In genomic region chr7:110116731-110117291, GRCm38 (mm10) we compare ENCODE assay signal across 10 mouse cellular contexts. TPM values are rescaled to one million over a fixed set of nuclear protein-coding genes. Genes with fewer than 3 reads are reported as not detected.
DNase-seq lines count a peak whose midpoint lies in the region; ATAC-seq and TF ChIP-seq lines count a peak whose summit lies in the region.
"Had no signal": no experiment of that assay in that cellular context is flagged by ENCODE, and none has a peak within 500 bp of the region (broad histone marks: within the 10 kb centered on the region; RNA-seq: fewer than 3 reads in every experiment).

No protein-coding gene starts in this region.

- no peak for TF ChIP-seq CTCF in midbrain, postnatal 0 days (IDR thresholded peaks at IDR 0.05)
- TF ChIP-seq CTCF in small intestine, adult 2 months (IDR thresholded peaks at IDR 0.05; ENCODE audit: extremely low read depth, insufficient read length, insufficient replicate concordance, low read depth, low read length), result no peak

- no peak overlapping the region for H3K4me3 ChIP-seq in midbrain, postnatal 0 days (ENCODE audit: low read depth, low read length)
- H3K4me3 ChIP-seq in midbrain, embryonic 13.5 days (replicated peaks), result no peak overlapping the region
- no peak overlapping the region for H3K4me3 ChIP-seq in small intestine, adult 2 months (ENCODE audit: low read depth, low read length)

- 21% methylated on average over 1 of the region's 1 CpGs for WGBS in midbrain, postnatal 0 days
- WGBS in midbrain, embryonic 13.5 days, result 27% methylated on average over 1 of the region's 1 CpGs
- WGBS in small intestine, adult 2 months, result 13% methylated on average over 1 of the region's 1 CpGs

- no peaks in the 10 kb centered on the region for H3K9me3 ChIP-seq in midbrain, postnatal 0 days (ENCODE audit: low read length)
- H3K9me3 ChIP-seq in midbrain, embryonic 13.5 days, result no peaks in the 10 kb centered on the region

- H3K4me1 ChIP-seq in midbrain, postnatal 0 days (ENCODE audit: insufficient read depth, low read length), result no peaks in the 10 kb centered on the region
- H3K4me1 ChIP-seq in midbrain, embryonic 13.5 days (replicated peaks), result peaks cover 5% of the 10 kb centered on the region; the same call in 1 of the 2 replicates
- H3K4me1 ChIP-seq in small intestine, adult 2 months (ENCODE audit: control insufficient read depth, insufficient read depth, insufficient read length, low read length), result peaks cover 12% of the 10 kb centered on the region; the same call in 1 of the 2 replicates

- no peak overlapping the region for H3K9ac ChIP-seq in midbrain, postnatal 0 days (replicated peaks; ENCODE audit: low read length, poor library complexity, severe bottlenecking)
- H3K9ac ChIP-seq in midbrain, embryonic 13.5 days (replicated peaks), result no peak overlapping the region

- no peaks in the 10 kb centered on the region for H3K27me3 ChIP-seq in midbrain, postnatal 0 days (ENCODE audit: insufficient read depth, low read length)
- no peaks in the 10 kb centered on the region for H3K27me3 ChIP-seq in midbrain, embryonic 13.5 days
- H3K27me3 ChIP-seq in small intestine, adult 2 months (ENCODE audit: control insufficient read depth, insufficient read depth, low read length), result no peaks in the 10 kb centered on the region

- DNase-seq in midbrain, postnatal 0 days (ENCODE audit: low spot score), result peak; percentile 43
- DNase-seq in c-Kit-positive CD71-positive TER-119-positive erythroid progenitor cells, embryonic 14.5 days (ENCODE audit: low spot score), result peak; percentile 28
- DNase-seq in kidney, adult 8-10 months, result peak; percentile 64 to 69
- no peak for DNase-seq in ovary, postnatal 10 days (ENCODE audit: low spot score)
- no peak for DNase-seq in right cerebral cortex, postnatal 36 days (ENCODE audit: low spot score in 2 of 2)
- DNase-seq: right cerebral cortex, postnatal 25 days had no signal

- no peaks in the 10 kb centered on the region for H3K36me3 ChIP-seq in midbrain, postnatal 0 days (ENCODE audit: insufficient read depth, low read length)
- H3K36me3 ChIP-seq in midbrain, embryonic 13.5 days, result no peaks in the 10 kb centered on the region
- H3K36me3 ChIP-seq in small intestine, adult 2 months (ENCODE audit: control insufficient read depth, insufficient read depth, low read length), result no peaks in the 10 kb centered on the region

- no peak overlapping the region for H3K4me2 ChIP-seq in midbrain, postnatal 0 days (ENCODE audit: low read depth, low read length, poor library complexity, severe bottlenecking)
- no peak overlapping the region for H3K4me2 ChIP-seq in midbrain, embryonic 13.5 days (replicated peaks)

- no peak for ATAC-seq in midbrain, postnatal 0 days (ENCODE audit: low FRiP score)
- no peak for ATAC-seq in midbrain, embryonic 13.5 days
- ATAC-seq: forebrain, embryonic 16.5 days had no signal

- TF ChIP-seq POLR2A in small intestine, adult 2 months (IDR thresholded peaks at IDR 0.05; ENCODE audit: low read depth, low read length), result no peak

- no peak overlapping the region for H3K27ac ChIP-seq in midbrain, postnatal 0 days (ENCODE audit: low read depth, low read length)
- H3K27ac ChIP-seq in midbrain, embryonic 13.5 days, result no peak overlapping the region; the same call in 1 of the 2 replicates
- H3K27ac ChIP-seq in small intestine, adult 2 months (ENCODE audit: insufficient read depth, low read depth, low read length), result peak overlapping the region; percentile 71
- H3K27ac ChIP-seq: macrophage had no signal

RNA-seq across cellular contexts. Expression of gene Wee1, which starts 5.0 kb away (rescaled TPM):
- total RNA-seq in midbrain, postnatal 0 days (2014; rRNA removed), result 4.1 and 5.1 TPM in 2 replicates
- polyA plus RNA-seq in midbrain, postnatal 0 days (2015; fragmentation: Nextera tagmentation; extraction: Ambion mirVana), result 3.6 and 3.7 TPM in 2 replicates
- polyA plus RNA-seq in midbrain, embryonic 13.5 days (2015; fragmentation: Nextera tagmentation; extraction: Ambion mirVana), result 7.3 and 9.8 TPM in 2 replicates
- 3.6 and 8.3 TPM in 2 replicates for polyA plus RNA-seq in small intestine, adult 2 months (2012; rRNA removed)

RNA-seq across cellular contexts. Expression of gene Zfp143, which starts 55.8 kb away (rescaled TPM):
- 6.7 and 8.6 TPM in 2 replicates for total RNA-seq in midbrain, postnatal 0 days (2014; rRNA removed)
- polyA plus RNA-seq in midbrain, postnatal 0 days (2015; fragmentation: Nextera tagmentation; extraction: Ambion mirVana), result 4.9 and 5.8 TPM in 2 replicates
- polyA plus RNA-seq in midbrain, embryonic 13.5 days (2015; fragmentation: Nextera tagmentation; extraction: Ambion mirVana), result 23.1 and 27.1 TPM in 2 replicates
- polyA plus RNA-seq in small intestine, adult 2 months (2012; rRNA removed), result 7.9 and 13.8 TPM in 2 replicates

Comparison
In these comparisons a context has a peak if more than half of its experiments do, and no peak if none do; other contexts are left out.
1. DNase-seq: peak in midbrain, postnatal 0 days (single experiment), c-Kit-positive CD71-positive TER-119-positive erythroid progenitor cells, embryonic 14.5 days (single experiment) and kidney, adult 8-10 months (2 of 2); none in ovary, postnatal 10 days (single experiment) and right cerebral cortex, postnatal 36 days (0 of 2).